Mouse (Mus musculus) small intestine, adult 2 months (tissue): ENCODE measurements around the gene Ptprh.

Source experiments
- CTCF ChIP-seq: fragments of 200-500 bp; IDR thresholded peaks from 2 replicates; pipeline ENCODE4 v1.5.1; 2012; ENCODE audit warnings: low read depth, mild to moderate bottlenecking, control low read depth, inconsistent platforms, low read length, moderate library complexity, mixed read lengths; ENCODE audit not compliant: insufficient replicate concordance, insufficient read length; ENCODE audit errors: extremely low read depth
- POLR2A ChIP-seq: fragments of 200-500 bp; IDR thresholded peaks from 2 replicates; pipeline ENCODE4 v1.6.1; 2012; ENCODE audit warnings: low read depth, mild to moderate bottlenecking, control low read depth, inconsistent platforms, low read length, moderate library complexity

GRCm38 (mm10) chr7:4536369-4536768 is 67.5 kb downstream of the Ptprh start:
- TF ChIP-seq POLR2A (no peak), CTCF (no peak)
